Mouse (Mus musculus) heart, adult 2 months (tissue): ENCODE data around the gene Med11.

ENCODE experiments used
- CTCF ChIP-seq: fragments of 200-600 bp; IDR thresholded peaks from 2 replicates; pipeline ENCODE4 v1.8.1; 2022; ENCODE audit warnings: antibody characterized with exemption, mild to moderate bottlenecking, moderate library complexity
- POLR2A ChIP-seq: fragments of 200-500 bp; IDR thresholded peaks from 2 replicates; pipeline ENCODE4 v1.6.1; 2011; ENCODE audit warnings: mild to moderate bottlenecking, low read depth, low read length, control low read depth; ENCODE audit not compliant: insufficient read depth

- no peak for TF ChIP-seq CTCF
- TF ChIP-seq POLR2A = no peak
Observed at GRCm38 (mm10) chr11:70489138-70489537, 37.4 kb downstream of the Med11 start.
